ENCODE assay signal across 8 mouse cellular contexts in genomic region chr9:20726859-20727600, GRCm38 (mm10). TPM values are rescaled to one million over a fixed set of nuclear protein-coding genes. Genes with fewer than 3 reads are reported as not detected.
A peak's percentile ranks its signal among the peaks of the same experiment; 100 is the strongest.
DNase-seq lines count a peak whose midpoint lies in the region; ATAC-seq and TF ChIP-seq lines count a peak whose summit lies in the region.

No protein-coding gene starts in this region.

- H3K4me3 ChIP-seq in heart, embryonic 14.5 days (ENCODE audit: control insufficient read depth in 1 of 2, insufficient read depth in 1 of 2, low read depth in 1 of 2, low read length in 2 of 2), result peak overlapping the region; percentile 44 to 53
- H3K4me3 ChIP-seq in limb, embryonic 14.5 days (replicated peaks; ENCODE audit: low read length), result peak overlapping the region; percentile 49

- no peaks in the 10 kb centered on the region for H3K9me3 ChIP-seq in heart, embryonic 14.5 days (ENCODE audit: control insufficient read depth, low read length)
- no peaks in the 10 kb centered on the region for H3K9me3 ChIP-seq in limb, embryonic 14.5 days (ENCODE audit: control insufficient read depth, low read length)

- no peak for ATAC-seq in heart, embryonic 14.5 days (ENCODE audit: insufficient number of reproducible peaks, insufficient read depth, low FRiP score, low read depth)
- no peak for ATAC-seq in limb, embryonic 14.5 days (ENCODE audit: low FRiP score, low read depth)

- H3K27me3 ChIP-seq in heart, embryonic 14.5 days (ENCODE audit: control insufficient read depth, insufficient read depth, low read length), result peaks cover 71% of the 10 kb centered on the region
- H3K27me3 ChIP-seq in limb, embryonic 14.5 days (ENCODE audit: control insufficient read depth, insufficient read depth, low read length), result peaks cover 50% of the 10 kb centered on the region

- H3K36me3 ChIP-seq in heart, embryonic 14.5 days (ENCODE audit: control insufficient read depth, insufficient read depth, low read length), result no peaks in the 10 kb centered on the region
- H3K36me3 ChIP-seq in limb, embryonic 14.5 days (ENCODE audit: control insufficient read depth, insufficient read depth, low read length), result no peaks in the 10 kb centered on the region

- peak overlapping the region; percentile 62 for H3K9ac ChIP-seq in heart, embryonic 14.5 days (ENCODE audit: low read length)
- peak overlapping the region; percentile 48 for H3K9ac ChIP-seq in limb, embryonic 14.5 days (ENCODE audit: low read depth, low read length, severe bottlenecking)

- no peak overlapping the region for H3K27ac ChIP-seq in heart, embryonic 14.5 days (replicated peaks in 1 of 2; ENCODE audit: control insufficient read depth in 1 of 2, insufficient read depth in 1 of 2, low read depth in 2 of 2, low read length in 2 of 2)
- no peak overlapping the region for H3K27ac ChIP-seq in limb, embryonic 14.5 days (replicated peaks; ENCODE audit: low read depth, low read length)

- TF ChIP-seq POLR2A in limb, embryonic 14.5 days (IDR thresholded peaks at IDR 0.05; ENCODE audit: borderline replicate concordance, extremely low read depth, insufficient read depth, insufficient read length), result no peak

- peak overlapping the region; percentile 95 for H3K4me2 ChIP-seq in heart, embryonic 14.5 days (ENCODE audit: low read length)
- H3K4me2 ChIP-seq in limb, embryonic 14.5 days (replicated peaks; ENCODE audit: low read depth, low read length, severe bottlenecking), result peak overlapping the region; percentile 98

- peak; percentile 18 for DNase-seq in gastrocnemius, postnatal 10 days
- no peak for DNase-seq in gastrocnemius, postnatal 4 days (ENCODE audit: low spot score in 2 of 2)
- peak; percentile 31 for DNase-seq in thymus, postnatal 4 days
- no peak for DNase-seq in thymus, postnatal 10 days (ENCODE audit: low spot score in 2 of 2)
- DNase-seq in limb, embryonic 14.5 days (ENCODE audit: low spot score), result no peak
- DNase-seq in right cerebral cortex, postnatal 10 days (ENCODE audit: low spot score in 2 of 2), result peak; percentile 62 to 71
- no peak for DNase-seq in spleen, adult 18-20 months

- WGBS in heart, embryonic 14.5 days, result 1% methylated on average over 51 of the region's 54 CpGs
- under 1% methylated on average over 40 of the region's 54 CpGs for WGBS in limb, embryonic 14.5 days

- H3K4me1 ChIP-seq in heart, embryonic 14.5 days (ENCODE audit: control insufficient read depth in 2 of 2, insufficient read depth in 2 of 2, low read length in 2 of 2), result peaks cover 4 to 15% of the 10 kb centered on the region in 2 experiments; a peak in 3 of 4 replicates
- peaks cover 9% of the 10 kb centered on the region; the same call in 1 of the 2 replicates for H3K4me1 ChIP-seq in limb, embryonic 14.5 days (ENCODE audit: control insufficient read depth, insufficient read depth, low read length)

RNA-seq across cellular contexts. Expression of gene Olfm2, which starts 19.1 kb away (rescaled TPM):
- total RNA-seq in gastrocnemius, postnatal 10 days (2021), result under 1 TPM; 0.52 TPM
- under 1 TPM; 0.74 to 0.98 TPM for total RNA-seq in gastrocnemius, postnatal 4 days (2021)
- 0.42 and 1.3 TPM in 2 replicates for polyA plus RNA-seq in heart, embryonic 14.5 days (2014; fragmentation: Nextera tagmentation; extraction: Ambion mirVana)
- 6.9 and 8.8 TPM in 2 replicates for polyA plus RNA-seq in limb, embryonic 14.5 days (2012; rRNA removed)
- polyA plus RNA-seq in limb, embryonic 14.5 days (2014; fragmentation: Nextera tagmentation; extraction: Ambion mirVana), result 4.8 and 6.5 TPM in 2 replicates

Comparison
In these comparisons a context has a peak if more than half of its experiments do, and no peak if none do; other contexts are left out.
1. DNase-seq: peak in gastrocnemius, postnatal 10 days (single experiment), thymus, postnatal 4 days (single experiment) and right cerebral cortex, postnatal 10 days (2 of 2); none in gastrocnemius, postnatal 4 days (0 of 2), thymus, postnatal 10 days (0 of 2), limb, embryonic 14.5 days (single experiment) and spleen, adult 18-20 months (0 of 2).